Comparison of ENCODE assay signal across 8 mouse cellular contexts in genomic region chr10:61648737-61649645, GRCm38 (mm10). TPM values are rescaled to one million over a fixed set of nuclear protein-coding genes. Genes with fewer than 3 reads are reported as not detected.
DNase-seq lines count a peak whose midpoint lies in the region; ATAC-seq and TF ChIP-seq lines count a peak whose summit lies in the region.

No protein-coding gene starts in this region.

- peak overlapping the region; percentile 92 for H3K9ac ChIP-seq in forebrain, embryonic 15.5 days (replicated peaks)
- H3K9ac ChIP-seq in midbrain, embryonic 16.5 days (ENCODE audit: low read depth, low read length), result peak overlapping the region; percentile 91

- H3K27me3 ChIP-seq in forebrain, embryonic 15.5 days, result no peaks in the 10 kb centered on the region
- H3K27me3 ChIP-seq in limb, embryonic 10.5 days (ENCODE audit: low read depth, poor library complexity, severe bottlenecking), result no peaks in the 10 kb centered on the region
- no peaks in the 10 kb centered on the region for H3K27me3 ChIP-seq in midbrain, embryonic 16.5 days (ENCODE audit: control insufficient read depth, insufficient read depth, low read depth, low read length)

- peak; percentile 49 for ATAC-seq in activated CD4-positive, CD25-positive, alpha-beta regulatory T cell, adult 4 months
- ATAC-seq in forebrain, embryonic 15.5 days (replicated peaks), result peak; percentile 69
- peak; percentile 67 for ATAC-seq in midbrain, embryonic 16.5 days

- peaks cover 10% of the 10 kb centered on the region for H3K36me3 ChIP-seq in forebrain, embryonic 15.5 days
- peaks cover 32% of the 10 kb centered on the region for H3K36me3 ChIP-seq in limb, embryonic 10.5 days
- H3K36me3 ChIP-seq in midbrain, embryonic 16.5 days (ENCODE audit: control insufficient read depth, insufficient read depth, low read length), result no peaks in the 10 kb centered on the region

- TF ChIP-seq CTCF in left cerebral cortex, adult 2 months (IDR thresholded peaks at IDR 0.05), result no peak; the same call in 1 of the 2 replicates

- intact Hi-C loops in left cerebral cortex, adult 2 months (cut with DNase I), result loop anchor here (5.0 kb wide), 1 partner anchor 172 kb away; the partner anchor contains the start of gene Lrrc20

- H3K27ac ChIP-seq in left cerebral cortex, adult 2 months, result peak overlapping the region; percentile 76
- peak overlapping the region; percentile 86 for H3K27ac ChIP-seq in forebrain, embryonic 15.5 days (replicated peaks)
- peak overlapping the region; percentile 92 for H3K27ac ChIP-seq in limb, embryonic 10.5 days
- peak overlapping the region; percentile 82 for H3K27ac ChIP-seq in midbrain, embryonic 16.5 days (ENCODE audit: low read length)

- peaks cover 21% of the 10 kb centered on the region for H3K4me1 ChIP-seq in forebrain, embryonic 15.5 days
- peaks cover 21% of the 10 kb centered on the region for H3K4me1 ChIP-seq in limb, embryonic 10.5 days
- H3K4me1 ChIP-seq in midbrain, embryonic 16.5 days (ENCODE audit: control insufficient read depth, insufficient read depth, low read length), result peaks cover 4% of the 10 kb centered on the region

- no peak for DNase-seq in left cerebral cortex, adult 2 months (ENCODE audit: extremely low spot score in 1 of 2, low spot score in 2 of 2)
- no peak for DNase-seq in left cerebral cortex, adult 9 months (ENCODE audit: low spot score in 2 of 2)
- DNase-seq in limb, embryonic 10.5 days (ENCODE audit: low spot score), result peak; percentile 49
- DNase-seq in gastrocnemius, adult 18-20 months (ENCODE audit: low spot score), result no peak
- DNase-seq in adrenal gland, postnatal 10 days, result no peak

- H3K4me2 ChIP-seq in forebrain, embryonic 15.5 days (replicated peaks), result peak overlapping the region; percentile 81
- H3K4me2 ChIP-seq in midbrain, embryonic 16.5 days (ENCODE audit: low read length), result peak overlapping the region; percentile 73

- no peaks in the 10 kb centered on the region for H3K9me3 ChIP-seq in forebrain, embryonic 15.5 days
- no peaks in the 10 kb centered on the region for H3K9me3 ChIP-seq in limb, embryonic 10.5 days (replicated peaks)
- H3K9me3 ChIP-seq in midbrain, embryonic 16.5 days (replicated peaks; ENCODE audit: control insufficient read depth, low read length, poor library complexity, severe bottlenecking), result no peaks in the 10 kb centered on the region

- peak overlapping the region; percentile 74 for H3K4me3 ChIP-seq in left cerebral cortex, adult 2 months
- peak overlapping the region; percentile 87 for H3K4me3 ChIP-seq in forebrain, embryonic 15.5 days
- H3K4me3 ChIP-seq in limb, embryonic 10.5 days, result peak overlapping the region; percentile 81
- peak overlapping the region; percentile 77 for H3K4me3 ChIP-seq in midbrain, embryonic 16.5 days (ENCODE audit: low read depth, low read length)

- 2% methylated on average over 40 of the region's 49 CpGs for WGBS in forebrain, embryonic 15.5 days
- WGBS in limb, embryonic 10.5 days, result 1% methylated on average over 42 of the region's 49 CpGs
- 1% methylated on average over 49 of the region's 49 CpGs for WGBS in midbrain, embryonic 16.5 days

RNA-seq across cellular contexts. Expression of gene Ppa1, which starts 0.6 kb away (rescaled TPM):
- 100 to 1,000 TPM; 100 to 115 TPM for total RNA-seq in left cerebral cortex, adult 2 months (2021)
- polyA plus RNA-seq in activated CD4-positive, CD25-positive, alpha-beta regulatory T cell, adult 4 months (2017; shearing (Covaris generic)), result 10 to 100 TPM; 69.2 to 88.9 TPM
- polyA plus RNA-seq in forebrain, embryonic 15.5 days (2015; fragmentation: Nextera tagmentation; extraction: Ambion mirVana), result 243 and 249 TPM in 2 replicates
- polyA plus RNA-seq in limb, embryonic 10.5 days (2016; fragmentation: Nextera tagmentation; extraction: Ambion mirVana), result 356 and 405 TPM in 2 replicates
- 214 and 221 TPM in 2 replicates for polyA plus RNA-seq in midbrain, embryonic 16.5 days (2015; fragmentation: Nextera tagmentation; extraction: Ambion mirVana)
- total RNA-seq in gastrocnemius, adult 18-20 months (2021), result 10 to 100 TPM; 57.6 to 68.1 TPM
- total RNA-seq in adrenal gland, postnatal 10 days (2021), result 100 to 1,000 TPM; 110 to 122 TPM

RNA-seq across cellular contexts. Expression of gene Sar1a, which starts 31.1 kb away (rescaled TPM):
- total RNA-seq in left cerebral cortex, adult 2 months (2021), result 100 to 1,000 TPM; 122 to 126 TPM
- polyA plus RNA-seq in activated CD4-positive, CD25-positive, alpha-beta regulatory T cell, adult 4 months (2017; shearing (Covaris generic)), result 100 to 1,000 TPM; 101 to 110 TPM
- polyA plus RNA-seq in forebrain, embryonic 15.5 days (2015; fragmentation: Nextera tagmentation; extraction: Ambion mirVana), result 213 and 219 TPM in 2 replicates
- polyA plus RNA-seq in limb, embryonic 10.5 days (2016; fragmentation: Nextera tagmentation; extraction: Ambion mirVana), result 220 and 231 TPM in 2 replicates
- 197 and 202 TPM in 2 replicates for polyA plus RNA-seq in midbrain, embryonic 16.5 days (2015; fragmentation: Nextera tagmentation; extraction: Ambion mirVana)
- 100 to 1,000 TPM; 115 to 135 TPM for total RNA-seq in gastrocnemius, adult 18-20 months (2021)
- 100 to 1,000 TPM; 161 to 179 TPM for total RNA-seq in adrenal gland, postnatal 10 days (2021)

RNA-seq across cellular contexts. Expression of gene Tysnd1, which starts 46.3 kb away (rescaled TPM):
- 10 to 100 TPM; 22.7 to 23.3 TPM for total RNA-seq in left cerebral cortex, adult 2 months (2021)
- polyA plus RNA-seq in activated CD4-positive, CD25-positive, alpha-beta regulatory T cell, adult 4 months (2017; shearing (Covaris generic)), result 1 to 10 TPM; 2.9 to 3.7 TPM
- polyA plus RNA-seq in forebrain, embryonic 15.5 days (2015; fragmentation: Nextera tagmentation; extraction: Ambion mirVana), result 28.2 and 32.7 TPM in 2 replicates
- polyA plus RNA-seq in limb, embryonic 10.5 days (2016; fragmentation: Nextera tagmentation; extraction: Ambion mirVana), result 38.2 and 39.9 TPM in 2 replicates
- 21.4 and 21.9 TPM in 2 replicates for polyA plus RNA-seq in midbrain, embryonic 16.5 days (2015; fragmentation: Nextera tagmentation; extraction: Ambion mirVana)
- 10 to 100 TPM; 13.0 to 15.1 TPM for total RNA-seq in gastrocnemius, adult 18-20 months (2021)
- 10 to 100 TPM; 84.3 to 87.3 TPM for total RNA-seq in adrenal gland, postnatal 10 days (2021)

RNA-seq across cellular contexts. Expression of gene Npffr1, which starts 53.7 kb away (rescaled TPM):
- total RNA-seq in left cerebral cortex, adult 2 months (2021), result 1 to 10 TPM; 1.9 to 2.2 TPM
- polyA plus RNA-seq in activated CD4-positive, CD25-positive, alpha-beta regulatory T cell, adult 4 months (2017; shearing (Covaris generic)), result not detected
- 0.54 and 0.64 TPM in 2 replicates for polyA plus RNA-seq in forebrain, embryonic 15.5 days (2015; fragmentation: Nextera tagmentation; extraction: Ambion mirVana)
- 0.04 TPM in 1 of 2 replicates, not detected in the other for polyA plus RNA-seq in limb, embryonic 10.5 days (2016; fragmentation: Nextera tagmentation; extraction: Ambion mirVana)
- polyA plus RNA-seq in midbrain, embryonic 16.5 days (2015; fragmentation: Nextera tagmentation; extraction: Ambion mirVana), result 2.3 and 2.8 TPM in 2 replicates
- total RNA-seq in gastrocnemius, adult 18-20 months (2021), result under 1 TPM; 0.07 to 0.11 TPM
- under 1 TPM; 0.24 to 0.33 TPM for total RNA-seq in adrenal gland, postnatal 10 days (2021)
